Mouse (Mus musculus): Measurements from ENCODE around the gene Pou5f2.

Gene Pou5f2

DNA sequence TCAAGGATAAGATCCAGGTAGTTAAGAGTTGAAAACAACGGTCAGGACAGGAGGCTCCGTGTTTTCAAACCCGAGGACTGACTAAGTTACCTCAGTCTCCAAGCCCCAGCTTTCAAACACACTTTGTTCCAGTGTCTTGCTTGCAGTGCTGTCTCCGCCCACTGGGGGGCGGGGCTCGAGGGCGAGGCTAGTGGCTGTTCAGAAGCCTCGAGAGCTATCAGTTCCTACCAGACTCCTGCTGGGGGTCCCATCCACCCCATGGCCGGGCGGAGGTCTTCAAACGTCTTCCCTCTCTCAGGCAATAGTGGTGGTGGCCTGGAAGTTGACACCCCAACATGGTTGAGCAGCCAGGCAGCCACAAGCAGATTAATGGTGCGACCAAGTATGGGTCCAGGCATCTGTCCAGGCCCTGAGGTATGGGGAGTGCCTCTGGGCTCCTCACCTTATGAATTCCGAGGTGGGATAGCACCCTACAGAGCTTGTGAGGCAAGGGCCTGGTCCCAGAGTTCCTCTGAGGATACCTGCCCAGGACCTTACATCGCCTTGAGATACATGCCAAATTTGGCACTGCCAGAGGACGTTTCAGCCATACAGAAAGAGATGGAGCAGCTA lies at the start of gene Pou5f2:
Pou5f2 (plus strand) TSS at position 220 of the 612 bp plus-strand sequence.
- TF ChIP-seq POU5F1 (IDR thresholded peaks at IDR 0.05; ENCODE audit: borderline replicate concordance, low read length) (no peak), CTCF (conservative IDR thresholded peaks at IDR 0.05; ENCODE audit: low read length) (peak; percentile 24), NANOG (IDR thresholded peaks at IDR 0.05; ENCODE audit: borderline replicate concordance, low read length) (no peak)
- H3K4me1 ChIP-seq (replicated peaks; ENCODE audit: low read depth, low read length), result peaks cover 9% of the 10 kb centered on the region
- H3K9me3 ChIP-seq (ENCODE audit: low read length), result no peaks in the 10 kb centered on the region
- no peaks in the 10 kb centered on the region for H3K36me3 ChIP-seq (ENCODE audit: insufficient read depth, low read length)
- H3K4me3 ChIP-seq (replicated peaks; ENCODE audit: low read length), result 0 out of 2 replicates have a peak within 1 kb of the TSS, but pooled peaks have one; percentile 17
- no peaks in the 10 kb centered on the region; the same call in 1 of the 2 replicates for H3K27me3 ChIP-seq (ENCODE audit: insufficient read depth, low read length)

DNA sequence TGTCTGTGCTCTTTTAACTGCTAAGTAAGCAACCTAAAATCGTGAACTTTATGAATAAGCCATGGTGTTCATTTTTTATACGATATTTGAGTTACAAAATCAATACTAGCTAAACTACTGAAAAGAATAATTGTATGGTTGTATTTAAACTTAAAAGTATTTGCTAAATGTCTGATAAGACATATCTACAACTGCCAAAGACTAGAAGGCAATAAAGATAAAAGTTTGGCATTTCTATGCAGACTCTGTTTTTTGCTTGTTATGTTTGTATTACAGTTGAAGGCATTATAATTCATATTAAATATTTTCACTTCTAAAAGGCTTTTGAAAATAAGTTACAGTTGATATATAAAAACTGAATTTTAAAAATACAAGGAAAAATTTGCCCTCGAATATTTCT lies 48.5 kb upstream of the Pou5f2 start:
- TF ChIP-seq CTCF (conservative IDR thresholded peaks at IDR 0.05; ENCODE audit: low read length) (no peak), POU5F1 (IDR thresholded peaks at IDR 0.05; ENCODE audit: borderline replicate concordance, low read length) (no peak), NANOG (IDR thresholded peaks at IDR 0.05; ENCODE audit: borderline replicate concordance, low read length) (no peak)
- no peaks in the 10 kb centered on the region for H3K9me3 ChIP-seq (ENCODE audit: low read length)
- H3K27me3 ChIP-seq (ENCODE audit: insufficient read depth, low read length), result no peaks in the 10 kb centered on the region
- no peaks in the 10 kb centered on the region for H3K4me1 ChIP-seq (replicated peaks; ENCODE audit: low read depth, low read length)
- H3K36me3 ChIP-seq (ENCODE audit: insufficient read depth, low read length), result no peaks in the 10 kb centered on the region
- H3K4me3 ChIP-seq (replicated peaks; ENCODE audit: low read length), result no peak overlapping the region

DNA sequence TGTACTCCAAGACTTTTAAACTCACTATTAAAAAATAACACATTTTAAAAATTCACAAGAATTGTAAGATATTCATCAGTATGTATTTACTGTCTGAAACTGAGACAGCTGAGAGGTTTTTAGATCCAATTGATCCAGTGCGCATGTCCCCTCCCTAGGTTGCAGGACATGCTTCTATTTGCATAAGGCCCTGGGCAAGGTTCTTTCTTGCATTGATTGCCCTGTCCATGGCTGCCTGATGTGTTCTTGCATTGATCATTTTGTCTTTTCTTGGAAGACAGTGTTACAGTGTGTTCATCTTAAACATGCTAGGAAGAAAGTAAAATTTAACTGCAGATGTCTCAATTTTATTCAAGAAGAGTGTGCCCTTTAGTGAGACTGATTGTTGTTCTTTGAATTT lies 47.6 kb upstream of the Pou5f2 start:
- Histone ChIP-seq H3K27me3 (ENCODE audit: insufficient read depth, low read length) (no peaks in the 10 kb centered on the region), H3K9me3 (ENCODE audit: low read length) (no peaks in the 10 kb centered on the region), H3K4me1 (replicated peaks; ENCODE audit: low read depth, low read length) (no peaks in the 10 kb centered on the region), H3K4me3 (replicated peaks; ENCODE audit: low read length) (no peak overlapping the region), H3K36me3 (ENCODE audit: insufficient read depth, low read length) (no peaks in the 10 kb centered on the region)
- TF ChIP-seq CTCF (conservative IDR thresholded peaks at IDR 0.05; ENCODE audit: low read length) (no peak), POU5F1 (IDR thresholded peaks at IDR 0.05; ENCODE audit: borderline replicate concordance, low read length) (no peak), NANOG (IDR thresholded peaks at IDR 0.05; ENCODE audit: borderline replicate concordance, low read length) (no peak)

DNA sequence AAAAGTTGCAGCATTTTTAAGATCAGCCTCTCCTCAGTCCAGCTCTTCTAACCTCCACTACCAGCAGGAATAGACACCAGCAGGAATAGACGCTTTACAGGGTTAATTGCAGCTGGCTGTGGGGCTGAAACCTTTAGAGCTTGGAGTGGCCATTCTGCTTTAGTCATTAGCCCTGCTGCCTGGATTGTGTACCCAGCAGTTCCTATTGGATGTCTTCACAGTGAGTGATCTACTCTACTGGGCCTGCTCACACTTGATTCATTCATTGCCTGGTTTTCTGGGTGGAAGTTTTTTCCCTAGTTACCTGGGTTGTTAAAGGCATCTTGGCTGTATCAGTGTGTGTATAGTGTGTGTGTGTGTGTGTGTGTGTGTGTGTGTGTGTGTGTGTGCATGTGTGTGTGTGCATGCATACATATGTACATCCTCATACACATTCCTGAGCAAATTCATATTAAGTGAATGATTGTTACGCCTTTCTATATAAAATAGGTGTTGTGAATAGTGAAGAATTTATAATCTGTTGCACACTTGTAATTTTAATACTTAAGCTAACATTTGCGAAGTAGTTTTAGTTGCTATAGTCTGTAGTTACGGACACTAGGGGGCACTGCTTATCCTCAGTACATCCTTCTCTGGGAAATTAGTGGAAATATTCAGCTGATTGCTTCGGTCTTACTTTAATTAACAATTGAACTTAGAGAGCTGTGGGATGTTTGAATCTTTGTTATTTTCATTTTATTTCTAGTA lies 42.4 kb upstream of the Pou5f2 start:
- Histone ChIP-seq H3K36me3 (ENCODE audit: insufficient read depth, low read length) (no peaks in the 10 kb centered on the region), H3K4me1 (replicated peaks; ENCODE audit: low read depth, low read length) (no peaks in the 10 kb centered on the region)
- TF ChIP-seq CTCF (conservative IDR thresholded peaks at IDR 0.05; ENCODE audit: low read length) (peak; percentile 45), POU5F1 (IDR thresholded peaks at IDR 0.05; ENCODE audit: borderline replicate concordance, low read length) (no peak)

DNA sequence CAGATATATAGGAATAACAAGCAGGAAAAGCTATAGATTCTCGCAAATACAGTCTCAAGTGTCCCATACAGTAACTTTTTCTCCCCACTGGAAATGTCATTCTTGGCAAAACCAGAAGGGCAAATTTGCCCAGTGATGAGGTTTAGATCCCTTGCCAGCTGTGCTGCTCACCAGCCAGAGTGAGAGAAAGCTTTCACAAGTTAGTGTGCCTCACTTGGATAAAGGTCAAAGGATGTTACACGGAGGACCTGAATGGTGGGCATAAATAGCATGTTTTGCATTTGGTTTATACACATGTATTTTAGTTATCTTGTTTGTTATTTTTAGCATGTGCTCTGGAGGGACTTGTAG lies 41.9 kb upstream of the Pou5f2 start:
- TF ChIP-seq NANOG (IDR thresholded peaks at IDR 0.05; ENCODE audit: borderline replicate concordance, low read length) (no peak), CTCF (conservative IDR thresholded peaks at IDR 0.05; ENCODE audit: low read length) (no peak)
- H3K36me3 ChIP-seq (ENCODE audit: insufficient read depth, low read length), result no peaks in the 10 kb centered on the region
- no peaks in the 10 kb centered on the region for H3K27me3 ChIP-seq (ENCODE audit: insufficient read depth, low read length)
- no peak overlapping the region for H3K4me3 ChIP-seq (replicated peaks; ENCODE audit: low read length)
- no peaks in the 10 kb centered on the region for H3K9me3 ChIP-seq (ENCODE audit: low read length)
- no peaks in the 10 kb centered on the region for H3K4me1 ChIP-seq (replicated peaks; ENCODE audit: low read depth, low read length)

More for the DNA sequence above, 42.4 kb upstream of the Pou5f2 start:
- no peak overlapping the region for H3K4me3 ChIP-seq (replicated peaks; ENCODE audit: low read length)
- no peaks in the 10 kb centered on the region for H3K9me3 ChIP-seq (ENCODE audit: low read length)
- no peaks in the 10 kb centered on the region for H3K27me3 ChIP-seq (ENCODE audit: insufficient read depth, low read length)

DNA sequence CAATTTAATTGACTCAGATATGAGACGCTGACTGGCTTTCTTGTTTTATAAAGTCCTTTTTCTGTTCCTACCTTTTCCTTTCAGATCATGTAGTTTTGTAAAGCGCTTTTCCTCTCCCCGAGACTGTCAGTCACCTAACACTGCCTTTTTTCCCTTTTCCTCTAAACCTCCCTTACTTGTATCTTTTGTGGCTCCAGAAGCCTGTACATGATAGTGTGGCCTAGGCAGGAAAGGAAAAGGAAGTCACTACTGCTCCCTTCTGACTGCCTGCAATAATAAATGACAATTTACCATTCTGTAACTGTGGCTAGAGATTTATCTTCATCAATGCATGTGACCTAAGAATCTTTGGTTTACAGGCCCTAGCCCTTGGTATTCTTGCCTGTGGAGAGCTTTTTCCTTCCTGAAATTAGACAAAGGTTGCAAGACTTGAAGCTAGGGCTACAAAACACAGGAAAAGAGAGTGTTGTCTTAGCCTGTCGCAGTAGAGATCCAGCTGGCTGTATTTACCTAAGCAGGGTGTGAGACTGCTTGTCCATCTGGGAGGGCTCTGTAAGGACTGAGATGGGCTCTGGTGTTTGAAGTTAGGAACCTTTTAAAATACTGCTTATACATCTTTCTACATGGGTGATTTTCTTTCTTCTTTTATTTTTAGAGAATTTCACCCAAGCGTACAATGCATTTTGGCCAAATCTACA lies 33.4 kb upstream of the Pou5f2 start:
- no peaks in the 10 kb centered on the region for H3K9me3 ChIP-seq (ENCODE audit: low read length)
- TF ChIP-seq CTCF (conservative IDR thresholded peaks at IDR 0.05; ENCODE audit: low read length) (no peak), NANOG (IDR thresholded peaks at IDR 0.05; ENCODE audit: borderline replicate concordance, low read length) (no peak), POU5F1 (IDR thresholded peaks at IDR 0.05; ENCODE audit: borderline replicate concordance, low read length) (no peak)
- H3K4me3 ChIP-seq (replicated peaks; ENCODE audit: low read length), result no peak overlapping the region
- no peaks in the 10 kb centered on the region for H3K4me1 ChIP-seq (replicated peaks; ENCODE audit: low read depth, low read length)
- no peaks in the 10 kb centered on the region for H3K36me3 ChIP-seq (ENCODE audit: insufficient read depth, low read length)
- H3K27me3 ChIP-seq (ENCODE audit: insufficient read depth, low read length), result no peaks in the 10 kb centered on the region

DNA sequence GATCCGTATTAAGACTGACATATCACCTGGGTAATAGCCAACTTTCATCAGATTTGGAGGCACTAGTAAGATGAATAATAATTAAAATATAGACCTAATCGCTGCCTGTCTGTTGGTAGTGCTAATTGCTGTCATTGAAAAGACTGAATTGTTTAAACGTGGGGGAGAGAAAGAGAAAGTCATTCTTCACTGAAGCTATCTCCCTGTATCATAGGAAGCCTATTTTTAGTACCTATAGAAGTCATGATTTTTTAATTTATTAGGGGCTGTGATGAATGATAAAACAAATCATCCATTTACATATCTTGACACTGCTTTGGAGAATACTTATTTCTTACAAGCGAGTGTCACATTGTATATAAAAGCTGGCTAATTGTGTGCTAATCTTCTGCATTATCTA lies 20.1 kb upstream of the Pou5f2 start:
- H3K9me3 ChIP-seq (ENCODE audit: low read length), result no peaks in the 10 kb centered on the region
- no peaks in the 10 kb centered on the region for H3K27me3 ChIP-seq (ENCODE audit: insufficient read depth, low read length)
- H3K4me1 ChIP-seq (replicated peaks; ENCODE audit: low read depth, low read length), result no peaks in the 10 kb centered on the region
- H3K4me3 ChIP-seq (replicated peaks; ENCODE audit: low read length), result no peak overlapping the region
- TF ChIP-seq POU5F1 (IDR thresholded peaks at IDR 0.05; ENCODE audit: borderline replicate concordance, low read length) (no peak), NANOG (IDR thresholded peaks at IDR 0.05; ENCODE audit: borderline replicate concordance, low read length) (no peak), CTCF (conservative IDR thresholded peaks at IDR 0.05; ENCODE audit: low read length) (no peak)
- H3K36me3 ChIP-seq (ENCODE audit: insufficient read depth, low read length), result no peaks in the 10 kb centered on the region

DNA sequence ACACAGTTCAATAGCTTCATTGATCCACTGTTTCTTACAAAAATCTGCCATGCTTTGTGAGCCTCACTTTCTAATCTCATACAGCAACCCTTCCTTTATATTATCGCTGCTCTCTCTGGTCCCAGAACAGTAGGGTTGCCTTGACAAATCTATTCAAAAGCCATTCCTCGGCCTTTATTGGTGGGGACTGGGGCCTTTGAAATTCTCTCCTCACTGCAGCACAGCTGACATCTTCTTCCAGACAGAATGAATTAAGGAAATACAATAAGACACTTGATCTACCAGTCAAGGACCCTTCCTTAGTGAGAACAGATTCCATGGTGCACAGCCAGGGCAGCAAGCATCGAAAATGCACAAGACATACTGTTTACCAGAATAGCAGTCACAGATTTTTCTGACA lies 19.4 kb upstream of the Pou5f2 start:
- no peak overlapping the region for H3K4me3 ChIP-seq (replicated peaks; ENCODE audit: low read length)
- no peaks in the 10 kb centered on the region for H3K4me1 ChIP-seq (replicated peaks; ENCODE audit: low read depth, low read length)
- H3K27me3 ChIP-seq (ENCODE audit: insufficient read depth, low read length), result no peaks in the 10 kb centered on the region
- H3K36me3 ChIP-seq (ENCODE audit: insufficient read depth, low read length), result no peaks in the 10 kb centered on the region
- TF ChIP-seq CTCF (conservative IDR thresholded peaks at IDR 0.05; ENCODE audit: low read length), result no peak
- no peak for TF ChIP-seq NANOG (IDR thresholded peaks at IDR 0.05; ENCODE audit: borderline replicate concordance, low read length)
- no peak for TF ChIP-seq POU5F1 (IDR thresholded peaks at IDR 0.05; ENCODE audit: borderline replicate concordance, low read length)
- H3K9me3 ChIP-seq (ENCODE audit: low read length), result no peaks in the 10 kb centered on the region
